ENCODE assay signal across 12 mouse cellular contexts in the genomic region with DNA sequence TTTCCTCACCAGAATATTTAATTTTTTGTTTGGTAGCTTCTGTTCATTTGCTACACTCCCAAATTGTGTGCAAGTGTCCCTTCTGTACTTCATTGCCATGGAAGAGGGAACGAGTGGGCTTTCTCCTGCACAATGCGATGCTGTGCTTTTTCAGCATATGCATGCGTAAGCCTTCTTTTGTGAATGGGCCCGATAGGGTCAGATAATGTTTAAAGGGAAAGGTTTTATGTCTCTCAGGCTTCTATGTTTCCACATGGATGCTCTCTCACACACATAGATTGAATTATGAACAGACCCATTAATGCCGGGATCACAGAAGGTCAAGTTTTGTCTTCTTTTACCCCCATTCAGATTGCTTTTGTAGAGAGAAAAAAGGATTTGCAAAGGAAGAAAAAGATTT.
"Had no signal": no experiment of that assay in that cellular context is flagged by ENCODE, and none has a peak within 500 bp of the region (broad histone marks: within the 10 kb centered on the region; RNA-seq: fewer than 3 reads in every experiment).

No protein-coding gene starts in this region.

- DNase-seq: kidney, adult 11 months; kidney, postnatal 10 days; kidney, postnatal 4 days; left cerebral cortex, postnatal 4 days; lung, adult 18-20 months; right cerebral cortex, postnatal 25 days; thymus, postnatal 4 days had no signal

- H3K27ac ChIP-seq: layer of hippocampus, adult 2 months; limb, embryonic 13.5 days; liver, embryonic 14.5 days; neural tube, embryonic 12.5 days; stomach, postnatal 0 days had no signal

- H3K4me2 ChIP-seq: limb, embryonic 13.5 days; neural tube, embryonic 12.5 days had no signal

- H3K4me3 ChIP-seq: layer of hippocampus, adult 2 months; limb, embryonic 13.5 days; neural tube, embryonic 12.5 days had no signal

- H3K36me3 ChIP-seq: limb, embryonic 13.5 days; neural tube, embryonic 12.5 days had no signal

- H3K9me3 ChIP-seq: limb, embryonic 13.5 days; neural tube, embryonic 12.5 days had no signal

- H3K9ac ChIP-seq: limb, embryonic 13.5 days; liver, embryonic 14.5 days; neural tube, embryonic 12.5 days had no signal

- H3K27me3 ChIP-seq: limb, embryonic 13.5 days; neural tube, embryonic 12.5 days had no signal

- H3K4me1 ChIP-seq: limb, embryonic 13.5 days had no signal
